Mouse (Mus musculus) kidney, adult 2 months (tissue): ENCODE results near the gene Pls3.
A peak's percentile ranks its signal among the peaks of the same experiment; 100 is the strongest.

Experiments
- CTCF ChIP-seq: fragments of 200-500 bp; conservative IDR thresholded peaks from 2 replicates; pipeline ENCODE4 v1.5.1; 2011; ENCODE audit warnings: low read depth, mild to moderate bottlenecking, control low read depth, low read length, moderate library complexity, mixed read lengths; ENCODE audit not compliant: insufficient read depth, insufficient read length
- POLR2A ChIP-seq: fragments of 200-500 bp; IDR thresholded peaks from one replicate; pipeline ENCODE4 v1.6.1; 2011; ENCODE audit warnings: low read depth, low read length, control low read depth

DNA sequence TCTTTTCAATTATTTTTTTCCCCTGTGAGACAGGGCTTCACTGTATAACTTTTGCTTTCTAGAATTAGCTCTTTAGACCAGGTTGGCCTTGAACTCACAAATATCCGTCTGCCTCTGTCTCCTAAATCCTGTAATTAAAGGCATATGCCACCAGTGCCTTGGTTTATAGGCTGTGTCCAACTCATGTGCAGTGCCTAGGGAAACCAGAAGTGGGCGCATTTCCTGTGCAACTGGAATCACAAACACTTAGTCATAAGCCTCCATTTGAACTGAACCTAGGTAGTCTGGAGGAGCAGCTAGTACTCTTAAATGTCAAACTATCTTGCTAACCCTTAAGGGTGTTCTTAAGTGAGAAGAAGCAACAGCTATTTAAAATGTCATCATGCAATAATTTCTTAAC is 60.0 kb downstream of the Pls3 start:
- TF ChIP-seq POLR2A (no peak), CTCF (0 out of 2 replicates have a peak, but pooled peaks have one; percentile 5)
